Mouse (Mus musculus): ENCODE results near the gene Trim13. TPM values are rescaled to one million over a fixed set of nuclear protein-coding genes. Genes with fewer than 3 reads are reported as not detected.
"Not testable (repeated sequence)": the region's sequence is repeated elsewhere in the genome, so short reads cannot be mapped to it uniquely, and the experiment has no call there.

Gene Trim13
- total RNA-seq (2022) = 10 to 100 TPM in 2 of 4 experiments, 1 to 10 TPM in 2; 7.8 to 12.4 (median 10.5) TPM

DNA sequence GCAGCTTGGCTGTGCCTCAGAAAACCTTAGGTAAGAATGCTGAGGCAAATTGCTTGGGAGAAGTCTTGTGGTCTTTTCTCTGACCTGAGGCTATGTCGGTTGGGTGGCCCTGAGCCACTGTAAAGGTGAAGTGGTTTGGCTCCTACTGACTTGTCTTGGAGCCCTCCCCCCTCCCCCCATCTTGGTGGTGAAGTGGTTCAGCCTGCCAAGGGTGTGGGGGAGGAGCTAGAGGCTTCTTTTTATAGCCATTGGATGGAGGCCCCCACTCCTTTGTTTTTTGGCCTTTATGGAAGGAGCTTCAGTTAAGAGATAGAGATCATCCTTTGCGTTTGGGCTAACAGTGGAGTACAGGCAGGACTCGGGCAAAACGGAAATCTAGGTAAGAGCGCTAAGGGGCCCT lies at the start of gene Trim13:
Gene Trim13, plus strand, starts transcription at position 280 of the 400 bp plus-strand sequence.
- DNase-seq = no peak

DNA sequence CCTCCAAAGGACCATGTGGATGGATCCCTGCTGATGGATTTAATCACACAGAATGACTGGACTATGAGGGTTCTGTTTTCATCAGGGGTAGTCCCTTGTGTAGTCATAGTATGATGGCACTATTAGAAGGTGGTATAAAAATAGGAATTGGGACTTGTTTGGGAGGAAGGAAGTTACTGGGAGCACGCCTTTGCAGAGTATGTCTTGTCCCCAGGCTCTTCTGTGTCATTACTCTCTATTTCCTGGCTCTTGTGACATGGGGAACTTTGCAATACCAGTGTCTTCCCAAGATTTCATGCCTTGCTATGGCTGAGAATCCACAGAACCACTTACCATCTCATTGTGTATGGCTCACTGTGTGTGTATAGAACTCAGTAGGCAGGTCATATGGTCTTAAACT lies 49.4 kb upstream of the Trim13 start:
- no peak for DNase-seq

DNA sequence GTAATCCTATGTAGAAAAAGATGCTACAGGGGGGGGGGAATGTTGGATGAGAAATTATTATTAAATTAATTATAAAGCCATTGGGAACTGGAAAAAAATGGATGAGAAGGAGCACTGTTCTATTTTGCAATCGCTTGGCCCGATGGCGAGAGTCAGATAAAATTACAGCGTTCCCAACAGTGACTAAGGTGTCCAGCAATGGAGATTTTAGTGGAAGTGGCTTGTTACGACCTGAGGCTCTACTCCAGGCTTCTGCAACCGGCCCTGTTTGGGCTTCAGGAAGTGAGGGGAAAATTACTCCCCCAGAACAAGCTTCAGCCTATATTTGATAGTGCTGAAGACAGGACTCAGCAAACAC lies 42.1 kb upstream of the Trim13 start:
- no peak for DNase-seq

DNA sequence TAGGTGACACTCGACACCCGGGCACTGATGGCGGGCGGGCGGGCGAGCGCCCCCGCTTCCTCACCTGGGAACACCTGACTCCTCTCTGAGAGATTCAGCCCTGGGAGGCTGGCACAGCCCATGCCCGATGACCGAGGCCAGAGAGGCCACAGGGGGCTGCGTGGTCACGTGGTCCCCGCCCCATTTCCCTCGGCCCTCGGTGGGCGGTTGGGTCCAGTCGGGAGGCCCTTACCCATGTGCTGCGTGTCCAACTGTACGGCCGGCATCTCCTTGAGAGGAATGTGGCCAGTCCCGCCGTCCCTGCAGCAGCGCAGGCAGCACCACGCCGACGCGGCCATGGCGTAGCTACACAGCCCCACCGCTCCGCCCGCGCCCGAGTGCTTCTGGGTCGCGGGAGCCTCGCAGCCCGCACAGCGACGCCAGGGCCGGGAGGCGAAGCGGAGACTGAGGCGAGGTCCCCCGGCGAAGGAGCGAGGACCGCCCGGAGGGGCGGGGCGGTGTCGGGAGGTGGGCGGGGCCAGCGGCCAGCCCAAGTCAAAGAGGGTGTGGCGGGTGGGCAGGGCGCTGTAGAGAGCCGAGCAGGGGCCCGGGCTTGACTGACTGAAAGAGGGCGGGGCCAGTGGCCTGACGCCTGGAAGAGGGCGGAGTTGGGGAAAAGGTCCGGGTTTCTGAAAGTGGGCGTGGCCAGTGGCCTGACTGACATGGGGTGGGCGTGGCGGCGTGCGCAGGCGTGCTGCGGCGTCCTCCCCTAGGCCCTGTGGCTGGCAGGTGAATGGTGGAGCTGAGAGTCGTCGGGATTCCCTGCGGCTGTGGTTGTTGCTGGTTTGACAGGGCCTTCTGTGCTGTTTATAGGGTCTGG lies 41.5 kb upstream of the Trim13 start, which contains the start of gene Spryd7:
Gene Spryd7, minus strand, starts transcription at position 598 of the 859 bp plus-strand sequence.
- DNase-seq = peak; percentile 97

DNA sequence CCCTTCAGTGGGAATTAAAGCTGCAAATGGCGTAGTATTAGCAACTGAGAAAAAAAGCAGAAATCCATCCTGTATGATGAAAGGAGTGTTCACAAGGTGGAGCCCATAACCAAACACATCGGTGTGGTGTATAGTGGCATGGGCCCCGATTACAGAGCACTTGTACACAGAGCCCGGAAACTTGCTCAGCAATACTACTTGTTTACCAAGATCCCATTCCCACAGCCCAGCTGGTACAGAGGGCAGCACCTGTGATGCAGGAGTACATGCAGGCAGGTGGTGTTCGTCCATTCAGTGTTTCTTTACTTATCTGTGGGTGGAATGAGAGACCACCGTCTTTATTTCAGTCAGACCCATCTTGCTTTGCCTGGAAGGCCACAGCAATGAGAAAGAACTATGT lies 39.1 kb upstream of the Trim13 start:
- no peak for DNase-seq

- no peak for DNase-seq
These were observed 38.2 kb upstream of the Trim13 start for GRCm38 (mm10) chr14:61559856-61560255.

DNA sequence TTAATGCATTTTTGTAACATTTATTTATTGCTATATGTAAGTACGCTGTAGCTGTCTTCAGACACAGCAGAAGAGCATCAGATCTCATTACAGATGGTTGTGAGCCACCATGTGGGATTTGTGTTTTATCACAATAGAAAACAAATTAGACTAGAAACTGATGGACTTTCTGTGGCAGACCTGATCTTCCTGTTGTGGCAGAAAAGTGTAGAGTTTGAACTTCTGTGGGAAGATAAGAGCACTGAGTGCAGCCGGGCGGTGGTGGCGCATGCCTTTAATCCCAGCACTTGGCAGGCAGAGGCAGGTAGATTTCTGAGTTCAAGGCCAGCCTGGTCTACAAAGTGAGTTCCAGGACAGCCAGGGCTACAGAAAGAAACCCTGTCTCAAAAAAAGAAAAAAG lies 31.8 kb upstream of the Trim13 start:
- DNase-seq = not testable (repeated sequence)

- no peak for DNase-seq
These were observed 28.7 kb upstream of the Trim13 start for GRCm38 (mm10) chr14:61569344-61569743.

DNA sequence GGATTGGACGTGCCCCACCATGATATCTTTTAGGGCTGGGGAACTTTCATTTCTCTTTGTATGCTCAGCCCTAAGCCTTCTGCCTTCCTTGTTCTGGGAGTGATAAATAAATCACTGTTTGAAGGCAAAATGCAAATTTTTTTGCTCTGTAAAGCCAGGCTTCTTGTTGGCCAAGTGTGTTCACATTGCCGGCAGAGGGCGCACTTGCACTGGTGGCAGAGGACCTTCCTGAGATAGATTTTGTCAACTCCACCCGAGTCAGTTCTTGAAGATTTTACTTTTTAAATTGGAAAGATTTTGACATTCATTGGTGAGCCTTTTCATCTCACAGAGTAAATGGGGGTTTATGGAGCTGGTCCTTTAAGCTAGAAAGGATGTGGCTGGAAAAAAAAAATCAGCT lies 26.7 kb upstream of the Trim13 start:
- peak; percentile 70 for DNase-seq

DNA sequence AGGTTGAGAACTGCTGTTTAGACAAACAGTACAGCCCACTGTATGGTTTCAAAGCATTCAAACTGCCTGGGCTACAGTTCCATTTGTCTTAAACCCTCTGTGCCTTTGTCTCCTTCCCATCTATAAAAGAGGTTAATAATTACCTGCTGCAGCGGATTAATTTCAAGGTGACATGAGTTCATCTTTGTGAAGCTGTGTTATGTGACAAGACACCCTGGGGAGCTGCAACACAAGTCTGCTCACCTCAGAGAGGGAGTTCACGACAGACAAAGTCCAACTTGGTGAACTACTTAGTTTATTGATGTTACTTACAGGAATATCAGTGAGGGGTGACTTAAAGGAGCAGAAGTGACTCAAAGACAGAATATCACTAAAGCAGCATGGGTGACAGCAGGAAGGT lies 25.9 kb upstream of the Trim13 start:
- DNase-seq = no peak

DNA sequence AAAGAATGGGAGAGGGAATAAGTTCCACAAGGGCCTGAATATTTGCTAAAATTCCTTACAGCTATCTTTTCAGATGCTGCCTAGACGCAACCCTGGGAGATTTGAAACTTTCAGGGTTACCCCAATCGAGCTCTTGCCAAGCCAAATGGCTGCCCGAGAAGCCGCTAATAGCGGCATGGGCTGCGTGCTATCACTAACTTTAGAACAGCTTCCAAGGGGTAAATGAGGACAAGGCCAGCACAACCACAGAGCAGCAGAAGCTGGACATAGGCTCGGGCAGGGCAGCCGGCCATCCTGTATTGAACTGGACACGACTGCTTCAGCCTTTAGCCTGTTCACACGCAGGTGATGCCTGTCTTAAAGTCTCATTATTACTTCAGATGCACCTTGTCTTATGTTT lies 23.0 kb upstream of the Trim13 start:
- peak; percentile 38 for DNase-seq

GRCm38 (mm10) chr14:61575941-61576340 lies 22.1 kb upstream of the Trim13 start:
- peak; percentile 14 for DNase-seq

- no peak for DNase-seq
These were observed 8.6 kb upstream of the Trim13 start for GRCm38 (mm10) chr14:61589288-61590065.

GRCm38 (mm10) chr14:61596719-61597426 lies 1.2 kb upstream of the Trim13 start:
- peak; percentile 24 for DNase-seq

- DNase-seq = peak; percentile 89
These were observed 1.2 kb downstream of the Trim13 start for GRCm38 (mm10) chr14:61599057-61599806.

DNA sequence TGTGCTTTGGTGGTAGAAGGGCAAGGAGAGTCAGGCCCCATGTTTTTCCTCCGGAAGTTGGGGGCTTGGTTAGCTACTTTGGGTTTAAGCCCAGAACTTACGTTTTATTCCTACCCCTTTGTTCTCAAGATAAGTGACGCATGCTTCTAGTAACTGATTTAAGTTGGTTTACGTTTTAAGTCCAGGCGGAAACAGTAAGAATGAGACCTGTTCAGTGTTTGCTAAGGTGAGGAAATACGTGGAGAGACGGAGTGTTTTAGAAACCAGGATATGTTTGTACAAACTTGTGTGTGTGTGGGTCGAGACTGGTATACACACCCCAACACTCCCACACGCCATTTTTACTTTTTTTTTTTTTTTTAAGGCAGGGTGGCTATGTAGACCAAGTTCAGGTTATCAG lies 3.3 kb downstream of the Trim13 start:
- DNase-seq = no peak

DNA sequence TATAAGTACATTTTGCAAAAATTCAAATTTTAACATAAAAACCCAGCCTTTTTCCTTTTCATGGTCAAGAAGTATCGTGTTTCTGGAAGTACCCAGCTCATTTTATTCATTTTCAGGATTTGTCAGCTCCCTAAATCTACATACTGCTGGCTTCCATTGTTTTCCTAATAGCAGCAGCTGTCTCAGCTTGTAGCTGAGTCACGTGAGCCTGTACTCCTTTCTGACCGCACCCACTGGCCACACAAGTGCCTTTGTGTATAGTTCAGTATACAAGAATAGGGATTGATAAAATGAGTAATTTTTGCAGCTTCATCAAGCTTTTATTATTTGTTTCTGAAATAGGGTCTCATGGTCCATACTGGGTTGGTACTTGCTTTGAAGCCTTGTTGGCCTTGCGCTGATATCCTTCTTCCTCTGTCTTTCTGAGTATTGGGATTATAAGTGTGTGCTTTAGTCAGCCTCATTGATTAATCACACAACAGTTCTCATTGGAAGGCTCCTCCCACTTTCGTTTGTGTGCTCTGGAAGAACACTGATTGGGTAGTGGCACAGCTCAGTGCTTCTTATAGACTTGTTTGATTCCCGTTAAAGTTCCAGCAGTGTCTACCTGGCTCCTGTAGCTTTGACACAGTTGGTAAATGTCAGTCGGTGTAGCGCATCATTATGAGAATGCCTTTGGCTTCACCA lies 5.2 kb downstream of the Trim13 start:
- DNase-seq = no peak

- DNase-seq = no peak
These were observed 6.0 kb downstream of the Trim13 start for GRCm38 (mm10) chr14:61604081-61604480.

GRCm38 (mm10) chr14:61606088-61606487 lies 8.0 kb downstream of the Trim13 start:
- DNase-seq = not testable (repeated sequence)

- no peak for DNase-seq
These were observed 9.1 kb downstream of the Trim13 start, which contains the start of gene Kcnrg for GRCm38 (mm10) chr14:61607157-61607556. Gene Kcnrg (plus strand): TSS chr14:61607457.

DNA sequence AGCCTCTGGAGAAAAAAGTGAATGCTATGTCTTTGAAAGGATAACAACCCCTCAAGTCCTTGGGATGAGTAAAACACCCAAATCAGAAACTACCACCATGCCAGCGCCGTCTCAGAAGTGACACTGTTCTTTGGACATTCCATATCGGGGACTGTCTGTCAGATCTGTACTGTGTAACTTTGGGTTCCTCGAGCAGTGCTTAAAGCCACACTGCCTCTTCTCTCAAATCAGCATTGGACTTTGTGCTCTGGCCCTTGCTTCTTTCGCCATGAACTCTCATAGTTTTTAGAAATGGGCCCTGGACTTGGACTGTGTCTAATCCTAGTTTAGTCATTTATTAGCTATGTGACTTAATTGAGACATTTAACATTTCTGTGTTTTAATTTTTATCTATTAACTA lies 13.7 kb downstream of the Trim13 start:
- no peak for DNase-seq

All from adrenal gland, adult 8-10 months (tissue).